Mouse (Mus musculus): ENCODE measurements at regions not wholly inside any gene's neighbourhood (a gene's known extent, or its start where the extent isn't known, plus 50 kb on each side); places are given as distances from the start of the nearest gene placed in this dataset. TPM values are rescaled to one million over a fixed set of nuclear protein-coding genes. Genes with fewer than 3 reads are reported as not detected.

DNA sequence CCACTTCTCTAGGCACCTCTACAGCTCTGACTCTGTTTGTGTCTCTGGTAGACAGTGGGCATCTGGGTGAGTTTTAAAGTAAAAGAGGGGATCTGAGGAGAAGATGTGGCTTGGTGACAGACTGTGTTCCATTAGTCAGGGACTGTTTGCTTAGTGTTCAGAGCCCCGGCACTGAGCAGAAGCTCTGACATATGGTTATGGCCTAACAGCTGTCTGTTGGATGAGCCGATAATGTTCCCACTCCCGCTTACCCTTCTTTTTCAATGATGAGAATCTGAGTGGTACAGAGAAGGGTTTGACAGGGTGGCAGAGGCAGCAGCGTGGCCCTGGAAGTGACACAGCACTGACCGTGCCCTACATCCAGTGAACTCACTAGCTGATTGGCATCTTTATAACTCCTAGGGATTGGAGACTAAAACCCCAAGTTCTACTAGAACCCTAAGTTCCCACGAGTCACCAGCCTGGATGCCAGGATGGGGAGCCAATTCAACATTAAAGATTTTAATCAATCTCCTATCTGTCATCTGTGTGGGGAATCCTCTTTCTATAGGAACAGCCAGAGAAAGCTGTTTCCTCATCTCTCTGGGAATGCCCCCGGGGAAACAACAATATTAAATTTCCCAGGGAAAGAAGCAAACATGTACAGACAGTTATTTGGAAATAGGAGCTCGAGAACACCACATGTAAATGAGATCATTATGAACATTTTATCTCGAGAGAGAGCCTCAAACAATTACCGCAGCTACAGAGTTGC, 266.6 kb downstream of the Gm19410 start:
- ATAC-seq (ENCODE audit: low FRiP score, low TSS enrichment): no peak

GRCm38 (mm10) chr8:36035339-36035738, 269.7 kb downstream of the Gm19410 start:
- 94% methylated on average over 7 of the region's 7 CpGs for WGBS

More for the DNA sequence above, 266.6 kb downstream of the Gm19410 start:
- no peak overlapping the region for H3K27ac ChIP-seq (replicated peaks; ENCODE audit: low read depth, low read length)
- no peak overlapping the region for H3K4me3 ChIP-seq (replicated peaks; ENCODE audit: low read depth, low read length)
- no peaks in the 10 kb centered on the region for H3K9me3 ChIP-seq (ENCODE audit: control insufficient read depth, low read length)
- no peak for DNase-seq
- WGBS: 87% methylated on average over 10 of the region's 10 CpGs
- no peak overlapping the region for H3K4me2 ChIP-seq (ENCODE audit: low read length)
- no peaks in the 10 kb centered on the region for H3K4me1 ChIP-seq (ENCODE audit: control insufficient read depth, insufficient read depth, low read length)
- no peaks in the 10 kb centered on the region for H3K27me3 ChIP-seq (ENCODE audit: control insufficient read depth, insufficient read depth, low read length)
- no peaks in the 10 kb centered on the region for H3K36me3 ChIP-seq (ENCODE audit: control insufficient read depth, insufficient read depth, low read length)
- no peak overlapping the region for H3K9ac ChIP-seq (replicated peaks; ENCODE audit: low read length)

GRCm38 (mm10) chr8:36036271-36036670, 270.7 kb downstream of the Gm19410 start:
- H3K27me3 ChIP-seq (ENCODE audit: control insufficient read depth, insufficient read depth, low read length): no peaks in the 10 kb centered on the region
- H3K9ac ChIP-seq (replicated peaks; ENCODE audit: low read length): no peak overlapping the region
- H3K4me1 ChIP-seq (ENCODE audit: control insufficient read depth, insufficient read depth, low read length): no peaks in the 10 kb centered on the region
- H3K9me3 ChIP-seq (ENCODE audit: control insufficient read depth, low read length): no peaks in the 10 kb centered on the region; the same call in 1 of the 2 replicates
- 87% methylated on average over 6 of the region's 6 CpGs for WGBS
- no peak for ATAC-seq (ENCODE audit: low FRiP score, low TSS enrichment)
- no peak overlapping the region for H3K4me2 ChIP-seq (ENCODE audit: low read length)
- no peak overlapping the region for H3K27ac ChIP-seq (replicated peaks; ENCODE audit: low read depth, low read length)
- no peaks in the 10 kb centered on the region for H3K36me3 ChIP-seq (ENCODE audit: control insufficient read depth, insufficient read depth, low read length)
- H3K4me3 ChIP-seq (replicated peaks; ENCODE audit: low read depth, low read length): no peak overlapping the region
- DNase-seq: no peak

More at GRCm38 (mm10) chr8:36035339-36035738, 269.7 kb downstream of the Gm19410 start:
- no peak for ATAC-seq (ENCODE audit: low FRiP score, low TSS enrichment)
- Histone ChIP-seq H3K27me3 (ENCODE audit: control insufficient read depth, insufficient read depth, low read length) (no peaks in the 10 kb centered on the region), H3K4me2 (ENCODE audit: low read length) (no peak overlapping the region), H3K9ac (replicated peaks; ENCODE audit: low read length) (no peak overlapping the region), H3K4me1 (ENCODE audit: control insufficient read depth, insufficient read depth, low read length) (no peaks in the 10 kb centered on the region), H3K27ac (replicated peaks; ENCODE audit: low read depth, low read length) (no peak overlapping the region), H3K9me3 (ENCODE audit: control insufficient read depth, low read length) (no peaks in the 10 kb centered on the region; the same call in 1 of the 2 replicates), H3K36me3 (ENCODE audit: control insufficient read depth, insufficient read depth, low read length) (no peaks in the 10 kb centered on the region), H3K4me3 (replicated peaks; ENCODE audit: low read depth, low read length) (no peak overlapping the region)
- DNase-seq: no peak

DNA sequence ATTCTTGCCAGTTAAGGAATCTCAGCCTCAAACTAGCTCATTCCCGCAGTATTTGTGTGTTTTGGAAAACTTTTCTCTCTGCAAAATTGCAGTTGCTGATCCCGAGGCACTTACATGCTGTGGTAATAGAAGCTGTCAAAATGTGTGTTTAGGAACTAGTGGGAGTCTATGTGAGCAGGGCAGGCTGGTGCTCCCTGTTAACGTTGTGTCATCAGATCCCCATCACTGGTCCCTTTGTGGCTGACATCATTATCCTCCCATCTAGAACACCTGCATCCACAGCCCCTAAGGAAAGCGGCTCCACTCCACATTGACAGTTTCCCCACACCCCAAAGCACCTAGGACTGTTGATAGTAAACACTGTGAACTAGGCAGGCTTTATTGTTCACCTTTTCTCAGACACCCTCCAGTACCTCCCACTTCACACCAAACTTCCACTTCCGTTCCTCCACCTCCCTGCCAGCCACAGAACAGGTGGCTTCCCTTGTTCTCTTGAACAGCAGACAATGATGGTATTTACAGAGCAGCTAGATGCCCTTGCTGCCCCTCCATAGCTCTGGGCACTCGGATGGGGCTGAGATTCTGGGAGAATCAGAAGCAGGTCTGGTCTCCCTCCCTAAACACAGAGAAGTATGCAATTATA, 275.8 kb downstream of the Gm19410 start:
- H3K4me1 ChIP-seq (ENCODE audit: control insufficient read depth, insufficient read depth, low read length): no peaks in the 10 kb centered on the region
- H3K4me3 ChIP-seq (replicated peaks; ENCODE audit: low read depth, low read length): no peak overlapping the region
- H3K9me3 ChIP-seq (ENCODE audit: control insufficient read depth, low read length): no peaks in the 10 kb centered on the region; the same call in 1 of the 2 replicates
- H3K4me2 ChIP-seq (ENCODE audit: low read length): no peak overlapping the region
- no peaks in the 10 kb centered on the region for H3K36me3 ChIP-seq (ENCODE audit: control insufficient read depth, insufficient read depth, low read length)
- no peak overlapping the region for H3K27ac ChIP-seq (replicated peaks; ENCODE audit: low read depth, low read length)
- no peak overlapping the region for H3K9ac ChIP-seq (replicated peaks; ENCODE audit: low read length)
- DNase-seq (no peak), ATAC-seq (ENCODE audit: low FRiP score, low TSS enrichment) (no peak)
- WGBS: 86% methylated on average over 6 of the region's 6 CpGs
- no peaks in the 10 kb centered on the region for H3K27me3 ChIP-seq (ENCODE audit: control insufficient read depth, insufficient read depth, low read length)

DNA sequence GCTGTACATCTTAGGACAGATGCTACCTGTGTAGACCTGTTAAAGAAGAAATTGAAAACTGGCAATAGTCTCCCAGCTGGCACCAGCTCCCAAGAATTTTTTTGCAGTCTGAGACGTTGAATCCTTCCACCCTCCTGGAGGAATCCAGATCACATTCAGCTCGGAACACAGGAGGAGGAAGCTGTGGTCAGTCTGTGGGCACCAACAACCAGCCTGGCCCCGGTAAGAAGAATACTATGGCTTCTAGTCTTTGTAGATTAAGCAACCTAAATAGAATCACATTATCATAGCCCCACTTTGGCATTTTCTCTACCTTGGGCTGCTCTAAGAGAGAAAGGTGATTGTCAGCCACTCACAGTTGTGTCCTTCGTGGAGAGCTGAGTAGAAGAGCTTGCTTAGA, 277.0 kb downstream of the Gm19410 start:
- Histone ChIP-seq H3K4me2 (ENCODE audit: low read length) (no peak overlapping the region), H3K27me3 (ENCODE audit: control insufficient read depth, insufficient read depth, low read length) (no peaks in the 10 kb centered on the region), H3K27ac (replicated peaks; ENCODE audit: low read depth, low read length) (no peak overlapping the region), H3K9me3 (ENCODE audit: control insufficient read depth, low read length) (no peaks in the 10 kb centered on the region; the same call in 1 of the 2 replicates), H3K4me1 (ENCODE audit: control insufficient read depth, insufficient read depth, low read length) (no peaks in the 10 kb centered on the region), H3K36me3 (ENCODE audit: control insufficient read depth, insufficient read depth, low read length) (no peaks in the 10 kb centered on the region), H3K4me3 (replicated peaks; ENCODE audit: low read depth, low read length) (no peak overlapping the region), H3K9ac (replicated peaks; ENCODE audit: low read length) (no peak overlapping the region)
- DNase-seq: no peak
- no peak for ATAC-seq (ENCODE audit: low FRiP score, low TSS enrichment)
- WGBS: 86% methylated on average over 4 of the region's 4 CpGs

Small RNAs in the stretch of these regions (microRNA-seq; reads per million reads assigned to microRNA genes)
- not detected for gene Gm22030

Data from midbrain, embryonic 14.5 days (tissue).